Mouse (Mus musculus): Measurements from ENCODE around the gene Izumo2. TPM values are rescaled to one million over a fixed set of nuclear protein-coding genes. Genes with fewer than 3 reads are reported as not detected.
"Not testable (repeated sequence)": the region's sequence is repeated elsewhere in the genome, so short reads cannot be mapped to it uniquely, and the experiment has no call there.

The Izumo2 gene
- polyA plus RNA-seq, 1 experiment from 2014 or later, result not detected

GRCm38 (mm10) chr7:44706322-44706721 is 2.2 kb upstream of the Izumo2 start:
- ATAC-seq (ENCODE audit: low FRiP score) (no peak), DNase-seq (ENCODE audit: low spot score, missing footprints) (no peak)
- no peak overlapping the region for H3K4me3 ChIP-seq (ENCODE audit: low read depth, low read length)
- 0 out of 2 replicates have a peak, but pooled peaks cover 3% of the 10 kb centered on the region for H3K9me3 ChIP-seq (ENCODE audit: control insufficient read depth, low read length)
- no peak overlapping the region for H3K27ac ChIP-seq (ENCODE audit: low read depth, low read length)
- no peaks in the 10 kb centered on the region for H3K4me1 ChIP-seq (ENCODE audit: control insufficient read depth, insufficient read depth, low read length)
- H3K27me3 ChIP-seq (ENCODE audit: control insufficient read depth, insufficient read depth, low read length), result no peaks in the 10 kb centered on the region
- H3K4me2 ChIP-seq, result no peak overlapping the region
- H3K9ac ChIP-seq (ENCODE audit: low read length), result no peak overlapping the region
- H3K36me3 ChIP-seq (ENCODE audit: control insufficient read depth, insufficient read depth, low read length), result no peaks in the 10 kb centered on the region

GRCm38 (mm10) chr7:44707169-44707675 is 1.3 kb upstream of the Izumo2 start:
- no peak overlapping the region for H3K27ac ChIP-seq (ENCODE audit: low read depth, low read length)
- no peak overlapping the region for H3K9ac ChIP-seq (ENCODE audit: low read length)
- no peak overlapping the region for H3K4me2 ChIP-seq
- DNase-seq (ENCODE audit: low spot score, missing footprints) (no peak), ATAC-seq (ENCODE audit: low FRiP score) (no peak)
- no peaks in the 10 kb centered on the region for H3K4me1 ChIP-seq (ENCODE audit: control insufficient read depth, insufficient read depth, low read length)
- WGBS, result 87% methylated on average over 5 of the region's 5 CpGs
- H3K27me3 ChIP-seq (ENCODE audit: control insufficient read depth, insufficient read depth, low read length), result no peaks in the 10 kb centered on the region
- H3K4me3 ChIP-seq (ENCODE audit: low read depth, low read length), result no peak overlapping the region
- H3K36me3 ChIP-seq (ENCODE audit: control insufficient read depth, insufficient read depth, low read length), result no peaks in the 10 kb centered on the region
- 0 out of 2 replicates have a peak, but pooled peaks cover 3% of the 10 kb centered on the region for H3K9me3 ChIP-seq (ENCODE audit: control insufficient read depth, low read length)

- H3K9ac ChIP-seq (ENCODE audit: low read length); H3K4me1 ChIP-seq (ENCODE audit: control insufficient read depth, insufficient read depth, low read length); H3K36me3 ChIP-seq (ENCODE audit: control insufficient read depth, insufficient read depth, low read length); H3K27me3 ChIP-seq (ENCODE audit: control insufficient read depth, insufficient read depth, low read length); H3K4me2 ChIP-seq; ATAC-seq (ENCODE audit: low FRiP score); H3K27ac ChIP-seq (ENCODE audit: low read depth, low read length); H3K4me3 ChIP-seq (ENCODE audit: low read depth, low read length); H3K9me3 ChIP-seq (ENCODE audit: control insufficient read depth, low read length); DNase-seq (ENCODE audit: low spot score, missing footprints): not testable (repeated sequence)
- 91% methylated on average over 5 of the region's 6 CpGs for WGBS
These were observed 449 bp upstream of the Izumo2 start for GRCm38 (mm10) chr7:44708093-44708492.

- 83% methylated on average over 5 of the region's 5 CpGs for WGBS
- Histone ChIP-seq H3K4me3 (ENCODE audit: low read depth, low read length) (no peak overlapping the region), H3K4me2 (no peak overlapping the region), H3K36me3 (ENCODE audit: control insufficient read depth, insufficient read depth, low read length) (no peaks in the 10 kb centered on the region), H3K9ac (ENCODE audit: low read length) (no peak overlapping the region), H3K27me3 (ENCODE audit: control insufficient read depth, insufficient read depth, low read length) (no peaks in the 10 kb centered on the region), H3K4me1 (ENCODE audit: control insufficient read depth, insufficient read depth, low read length) (no peaks in the 10 kb centered on the region), H3K27ac (ENCODE audit: low read depth, low read length) (no peak overlapping the region), H3K9me3 (ENCODE audit: control insufficient read depth, low read length) (0 out of 2 replicates have a peak, but pooled peaks cover 3% of the 10 kb centered on the region)
- DNase-seq (ENCODE audit: low spot score, missing footprints) (no peak), ATAC-seq (ENCODE audit: low FRiP score) (no peak)
These were observed 1.3 kb downstream of the Izumo2 start for GRCm38 (mm10) chr7:44709881-44710280.

- WGBS, result 83% methylated on average over 5 of the region's 5 CpGs
- Histone ChIP-seq H3K4me1 (ENCODE audit: control insufficient read depth, insufficient read depth, low read length) (no peaks in the 10 kb centered on the region), H3K9me3 (ENCODE audit: control insufficient read depth, low read length) (no peaks in the 10 kb centered on the region), H3K36me3 (ENCODE audit: control insufficient read depth, insufficient read depth, low read length) (no peaks in the 10 kb centered on the region), H3K27ac (ENCODE audit: low read depth, low read length) (no peak overlapping the region), H3K27me3 (ENCODE audit: control insufficient read depth, insufficient read depth, low read length) (no peaks in the 10 kb centered on the region), H3K9ac (ENCODE audit: low read length) (no peak overlapping the region), H3K4me2 (no peak overlapping the region), H3K4me3 (ENCODE audit: low read depth, low read length) (no peak overlapping the region)
- DNase-seq (ENCODE audit: low spot score, missing footprints), result no peak
- ATAC-seq (ENCODE audit: low FRiP score), result no peak
These were observed 13.5 kb downstream of the Izumo2 start for GRCm38 (mm10) chr7:44722058-44722457.

- Histone ChIP-seq H3K4me1 (ENCODE audit: control insufficient read depth, insufficient read depth, low read length) (no peaks in the 10 kb centered on the region), H3K36me3 (ENCODE audit: control insufficient read depth, insufficient read depth, low read length) (no peaks in the 10 kb centered on the region), H3K27ac (ENCODE audit: low read depth, low read length) (no peak overlapping the region), H3K9ac (ENCODE audit: low read length) (no peak overlapping the region), H3K4me2 (no peak overlapping the region), H3K27me3 (ENCODE audit: control insufficient read depth, insufficient read depth, low read length) (no peaks in the 10 kb centered on the region), H3K4me3 (ENCODE audit: low read depth, low read length) (no peak overlapping the region), H3K9me3 (ENCODE audit: control insufficient read depth, low read length) (no peaks in the 10 kb centered on the region)
- no peak for ATAC-seq (ENCODE audit: low FRiP score)
- WGBS, result 32% methylated on average over 7 of the region's 7 CpGs
- no peak for DNase-seq (ENCODE audit: low spot score, missing footprints)
These were observed 15.8 kb downstream of the Izumo2 start for GRCm38 (mm10) chr7:44724316-44724715.

- Histone ChIP-seq H3K36me3 (ENCODE audit: control insufficient read depth, insufficient read depth, low read length) (no peaks in the 10 kb centered on the region), H3K4me1 (ENCODE audit: control insufficient read depth, insufficient read depth, low read length) (no peaks in the 10 kb centered on the region), H3K4me2 (no peak overlapping the region), H3K27ac (ENCODE audit: low read depth, low read length) (no peak overlapping the region), H3K9me3 (ENCODE audit: control insufficient read depth, low read length) (no peaks in the 10 kb centered on the region), H3K4me3 (ENCODE audit: low read depth, low read length) (no peak overlapping the region), H3K27me3 (ENCODE audit: control insufficient read depth, insufficient read depth, low read length) (no peaks in the 10 kb centered on the region), H3K9ac (ENCODE audit: low read length) (no peak overlapping the region)
- DNase-seq (ENCODE audit: low spot score, missing footprints) (no peak), ATAC-seq (ENCODE audit: low FRiP score) (no peak)
- WGBS, result 77% methylated on average over 6 of the region's 6 CpGs
These were observed 17.8 kb downstream of the Izumo2 start for GRCm38 (mm10) chr7:44726343-44726742.

GRCm38 (mm10) chr7:44727151-44727550 is 18.6 kb downstream of the Izumo2 start:
- Histone ChIP-seq H3K9ac (ENCODE audit: low read length) (no peak overlapping the region), H3K4me3 (ENCODE audit: low read depth, low read length) (no peak overlapping the region), H3K4me2 (no peak overlapping the region), H3K27me3 (ENCODE audit: control insufficient read depth, insufficient read depth, low read length) (no peaks in the 10 kb centered on the region), H3K27ac (ENCODE audit: low read depth, low read length) (no peak overlapping the region), H3K36me3 (ENCODE audit: control insufficient read depth, insufficient read depth, low read length) (no peaks in the 10 kb centered on the region), H3K9me3 (ENCODE audit: control insufficient read depth, low read length) (no peaks in the 10 kb centered on the region), H3K4me1 (ENCODE audit: control insufficient read depth, insufficient read depth, low read length) (no peaks in the 10 kb centered on the region)
- DNase-seq (ENCODE audit: low spot score, missing footprints) (no peak), ATAC-seq (ENCODE audit: low FRiP score) (no peak)
- 72% methylated on average over 5 of the region's 5 CpGs for WGBS

- H3K4me2 ChIP-seq, result no peak overlapping the region
- ATAC-seq (ENCODE audit: low FRiP score) (no peak), DNase-seq (ENCODE audit: low spot score, missing footprints) (no peak)
- H3K9ac ChIP-seq (ENCODE audit: low read length), result no peak overlapping the region
- H3K9me3 ChIP-seq (ENCODE audit: control insufficient read depth, low read length), result no peaks in the 10 kb centered on the region
- no peak overlapping the region for H3K4me3 ChIP-seq (ENCODE audit: low read depth, low read length)
- H3K27ac ChIP-seq (ENCODE audit: low read depth, low read length), result no peak overlapping the region
- H3K36me3 ChIP-seq (ENCODE audit: control insufficient read depth, insufficient read depth, low read length), result no peaks in the 10 kb centered on the region
- H3K4me1 ChIP-seq (ENCODE audit: control insufficient read depth, insufficient read depth, low read length), result no peaks in the 10 kb centered on the region
- WGBS, result 88% methylated on average over 11 of the region's 11 CpGs
- H3K27me3 ChIP-seq (ENCODE audit: control insufficient read depth, insufficient read depth, low read length), result no peaks in the 10 kb centered on the region
These were observed 19.8 kb downstream of the Izumo2 start for GRCm38 (mm10) chr7:44728082-44728975.

Measured in midbrain, embryonic 11.5 days (tissue).